Mouse (Mus musculus): ENCODE measurements around the gene Cog5. TPM values are rescaled to one million over a fixed set of nuclear protein-coding genes. Genes with fewer than 3 reads are reported as not detected.

Gene Cog5
- 19.7 and 20.1 TPM in 2 replicates for polyA plus RNA-seq (2015; fragmentation: Nextera tagmentation; extraction: Ambion mirVana)

DNA sequence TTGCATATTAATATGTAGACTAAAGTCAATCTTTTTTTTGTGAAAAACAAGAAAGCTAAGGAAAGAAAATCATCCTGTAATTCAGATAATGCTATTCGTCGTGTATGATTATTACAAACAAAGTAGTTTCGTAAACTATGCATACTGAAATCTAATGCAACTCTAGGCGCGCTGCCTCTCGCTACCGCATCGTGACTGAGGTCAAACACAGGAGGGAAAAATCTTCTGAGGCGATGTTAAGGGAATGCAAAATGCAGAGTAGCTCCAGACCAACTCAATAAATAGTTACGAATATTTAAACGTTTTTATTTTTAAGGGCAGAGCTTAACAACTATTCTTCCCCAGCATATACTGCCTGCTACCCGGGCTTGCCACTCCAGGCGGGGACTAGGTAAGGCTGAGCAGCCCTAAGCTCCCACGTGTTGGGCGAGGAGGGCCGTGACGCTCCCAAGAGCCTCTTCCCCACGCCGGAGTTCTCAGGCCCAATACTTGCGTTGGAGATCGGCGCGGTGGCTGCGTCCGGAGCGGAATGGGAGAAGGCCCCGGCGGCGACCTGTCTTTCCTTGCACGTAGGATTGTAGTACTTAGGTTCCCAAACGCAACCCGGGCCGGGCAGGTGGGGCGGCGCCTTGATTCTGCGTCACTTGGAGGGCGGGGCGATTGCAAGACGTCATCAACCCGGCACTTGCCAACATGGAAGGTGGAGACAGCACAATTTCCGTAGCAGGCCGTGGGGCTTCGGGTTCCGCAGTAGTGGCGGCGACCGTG, at the start of gene Cog5, which contains the start of gene Dus4l:
Gene Cog5, plus strand, starts transcription at position 673 of the 768 bp plus-strand sequence.
Gene Dus4l, minus strand, starts transcription at position 630 of the 768 bp plus-strand sequence.

DNA sequence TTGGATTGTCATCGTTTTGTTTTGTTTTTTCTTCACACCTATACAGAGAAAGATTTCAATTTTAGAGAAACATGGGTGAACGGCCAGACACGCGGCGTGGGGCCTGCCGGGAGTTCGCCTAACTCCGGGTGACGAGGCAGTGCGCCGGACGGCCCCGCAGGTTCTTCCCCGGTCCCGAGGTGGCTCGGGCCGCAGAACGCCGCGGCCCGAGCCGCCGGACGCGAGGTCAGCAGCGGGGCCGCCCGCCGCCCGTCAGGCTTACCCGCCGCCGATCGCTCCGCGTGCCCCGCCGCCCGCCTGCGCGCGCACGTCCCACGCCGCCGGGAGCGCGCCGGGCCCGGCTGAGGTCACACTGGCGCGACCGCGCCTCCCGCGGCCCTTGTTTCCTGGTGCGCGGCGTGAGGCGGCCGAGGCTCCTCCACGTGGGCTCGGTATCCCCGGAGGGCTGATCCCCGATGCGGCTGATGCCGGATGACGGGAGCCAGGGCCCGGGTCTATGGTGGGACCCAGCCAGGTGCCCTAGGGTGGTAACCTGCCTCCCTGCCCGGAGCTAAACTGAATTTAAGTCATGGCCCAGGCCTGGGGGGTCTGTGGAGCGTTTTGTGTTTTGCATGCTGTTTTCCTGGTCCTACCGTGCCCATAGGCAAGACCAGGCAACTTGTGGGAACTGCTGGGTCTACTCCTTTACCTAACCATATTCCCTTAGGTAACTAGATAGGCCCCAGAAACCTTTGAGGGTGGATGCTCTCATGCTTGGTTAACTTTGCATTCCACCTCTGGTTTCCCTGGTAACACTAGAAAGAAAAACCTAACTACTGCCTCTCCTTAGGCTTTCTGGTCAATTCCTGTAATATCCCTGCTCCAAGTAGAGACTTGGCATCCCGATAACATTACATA, 20.1 kb upstream of the Cog5 start, which contains the start of gene Bcap29:
Gene Bcap29, minus strand, starts transcription at position 316 of the 897 bp plus-strand sequence.

DNA sequence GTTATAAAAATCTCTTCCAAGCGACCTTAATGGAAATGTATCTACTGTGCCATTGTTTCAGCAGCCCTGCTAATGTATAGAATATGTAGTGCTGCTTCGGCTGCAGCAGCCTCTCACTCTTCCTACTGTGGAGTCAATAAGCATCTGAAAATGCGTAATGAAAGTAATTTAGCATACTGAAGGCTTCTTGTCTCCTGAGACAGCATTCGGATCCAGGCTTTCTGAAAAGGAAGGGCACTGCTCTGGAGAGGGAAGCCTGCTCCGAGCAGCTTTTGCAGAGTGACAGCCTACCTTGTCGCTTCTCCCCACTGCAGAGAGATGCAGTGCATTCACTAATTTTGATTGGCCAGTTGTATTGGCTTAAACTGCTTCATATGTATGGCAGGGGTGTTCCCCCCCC, 58.9 kb downstream of the Cog5 start, which contains the start of gene Gpr22:
Gene Gpr22, minus strand, starts transcription at position 348 of the 400 bp plus-strand sequence.

DNA sequence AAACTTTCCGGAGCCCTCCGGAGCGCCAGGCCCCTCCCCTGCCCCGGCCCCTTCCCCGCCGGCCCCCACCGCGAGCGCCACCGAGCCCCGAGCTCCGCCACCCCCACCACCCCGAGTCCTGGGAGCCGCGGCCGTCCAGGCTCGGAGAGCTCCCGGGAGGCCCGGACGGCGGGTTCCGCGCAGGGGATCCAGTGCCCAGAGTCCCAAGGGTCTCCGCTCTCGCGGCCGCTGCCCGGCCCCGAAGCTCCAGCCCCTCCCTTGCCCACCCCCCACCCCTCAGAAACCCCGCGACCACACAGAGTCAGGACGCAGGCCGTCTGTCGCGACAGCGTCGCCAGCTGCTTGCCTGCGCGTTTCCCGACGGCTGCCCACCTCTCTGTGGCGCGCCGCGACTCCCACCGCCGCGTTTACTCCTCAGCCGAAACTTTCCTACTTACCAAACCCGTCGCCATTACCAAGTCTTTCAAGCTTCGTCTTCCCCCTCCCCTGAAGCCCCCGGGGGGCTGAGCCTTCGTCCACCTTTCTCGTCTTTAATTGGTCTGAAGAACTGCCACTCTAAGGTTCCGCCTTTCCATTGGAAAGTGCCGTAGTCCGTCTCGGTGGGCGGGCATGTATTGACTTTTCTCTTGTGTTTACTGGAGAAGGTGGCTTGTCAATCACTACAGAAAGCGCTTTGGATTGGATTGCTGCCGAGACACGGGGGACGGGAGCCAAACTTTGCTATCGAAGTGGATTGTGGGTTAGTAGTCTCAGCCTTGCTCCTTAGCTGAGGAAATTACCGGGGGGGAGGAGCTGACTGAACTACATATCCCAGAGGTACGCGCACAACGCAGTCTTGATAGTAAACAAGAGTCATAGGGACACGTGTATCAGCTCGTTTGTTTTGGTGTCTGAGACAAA, 295.3 kb downstream of the Cog5 start, which contains the start of gene Hbp1:
Gene Hbp1, minus strand, starts transcription at position 777 of the 900 bp plus-strand sequence.

Other genes with a start within 250 kb of the Cog5 start
- gene Cbll1, start 155.3 kb upstream of the Cog5 start, polyA plus RNA-seq (2015; fragmentation: Nextera tagmentation; extraction: Ambion mirVana), result 13.9 and 14.5 TPM in 2 replicates
- gene Slc26a4, start 94.9 kb upstream of the Cog5 start, polyA plus RNA-seq (2015; fragmentation: Nextera tagmentation; extraction: Ambion mirVana), result 0.22 and 0.33 TPM in 2 replicates
- 34.9 and 35.6 TPM in 2 replicates for gene Bcap29, start 20.2 kb upstream of the Cog5 start, polyA plus RNA-seq (2015; fragmentation: Nextera tagmentation; extraction: Ambion mirVana)
- gene Dus4l, start within 50 bp of the Cog5 start, polyA plus RNA-seq (2015; fragmentation: Nextera tagmentation; extraction: Ambion mirVana), result 8.3 and 10.5 TPM in 2 replicates
- gene Gpr22, start 59.1 kb downstream of the Cog5 start, polyA plus RNA-seq (2015; fragmentation: Nextera tagmentation; extraction: Ambion mirVana), result 23.0 and 23.5 TPM in 2 replicates